Mouse (Mus musculus) liver, embryonic 11.5 days (tissue): Measurements from ENCODE around the gene Gemin7. TPM values are rescaled to one million over a fixed set of nuclear protein-coding genes. Genes with fewer than 3 reads are reported as not detected.

ENCODE experiments used
- polyA plus RNA-seq: library from polyadenylated mRNA; unstranded; fragments of >200 nt; fragmentation: Nextera tagmentation; extraction: Ambion mirVana; gene quantifications from 2 replicates; pipeline ENCODE4 v1.2.1, GENCODE M21; 2014

The Gemin7 gene
- polyA plus RNA-seq, 1 experiment from 2014 or later, result 142 TPM

Other genes starting within 250 kb of the Gemin7 start
- gene Ercc1, start 232.8 kb downstream of the Gemin7 start, polyA plus RNA-seq, result 46.4 and 46.8 TPM in 2 replicates
- 28.7 and 30.2 TPM in 2 replicates for gene Cd3eap, start 218.1 kb downstream of the Gemin7 start, polyA plus RNA-seq
- 3.9 and 4.2 TPM in 2 replicates for gene Ppp1r13l, start 217.8 kb downstream of the Gemin7 start, polyA plus RNA-seq
- gene Ercc2, start 195.6 kb downstream of the Gemin7 start, polyA plus RNA-seq, result 14.0 and 15.6 TPM in 2 replicates
- 0.71 and 0.99 TPM in 2 replicates for gene Klc3, start 173.5 kb downstream of the Gemin7 start, polyA plus RNA-seq
- 0.34 and 0.40 TPM in 2 replicates for gene Ckm, start 172.8 kb downstream of the Gemin7 start, polyA plus RNA-seq
- 6.7 and 7.7 TPM in 2 replicates for gene Mark4, start 118.8 kb downstream of the Gemin7 start, polyA plus RNA-seq
- gene Exoc3l2, start 114.3 kb downstream of the Gemin7 start, polyA plus RNA-seq, result 4.3 and 5.6 TPM in 2 replicates
- 2.0 and 2.1 TPM in 2 replicates for gene Bloc1s3, start 69.2 kb downstream of the Gemin7 start, polyA plus RNA-seq
- gene Trappc6a, start 69.2 kb downstream of the Gemin7 start, polyA plus RNA-seq, result 97.4 and 108 TPM in 2 replicates
- not detected in 2 replicates for gene Nkpd1, start 59.8 kb downstream of the Gemin7 start, polyA plus RNA-seq
- gene Ppp1r37, start 14.5 kb downstream of the Gemin7 start, polyA plus RNA-seq, result 2.9 and 3.1 TPM in 2 replicates
- 2.3 and 2.4 TPM in 2 replicates for gene Zfp296, start 308 bp downstream of the Gemin7 start, polyA plus RNA-seq
- 33.4 and 45.5 TPM in 2 replicates for gene Clasrp, start 26.9 kb upstream of the Gemin7 start, polyA plus RNA-seq
- gene Relb, start 51.8 kb upstream of the Gemin7 start, polyA plus RNA-seq, result 2.0 and 2.3 TPM in 2 replicates
- 89.9 and 94.9 TPM in 2 replicates for gene Clptm1, start 87.4 kb upstream of the Gemin7 start, polyA plus RNA-seq
- 235 and 244 TPM in 2 replicates for gene Apoc2, start 100.3 kb upstream of the Gemin7 start, polyA plus RNA-seq
- not detected in 2 replicates for gene Gm44805, start 103.8 kb upstream of the Gemin7 start, polyA plus RNA-seq
- 4.8 and 5.4 TPM in 2 replicates for gene Apoc4, start 103.9 kb upstream of the Gemin7 start, polyA plus RNA-seq
- gene Apoc1, start 115.1 kb upstream of the Gemin7 start, polyA plus RNA-seq, result 173 and 199 TPM in 2 replicates
- 1,439 and 1,470 TPM in 2 replicates for gene Apoe, start 121.6 kb upstream of the Gemin7 start, polyA plus RNA-seq
- gene Tomm40, start 137.8 kb upstream of the Gemin7 start, polyA plus RNA-seq, result 259 and 264 TPM in 2 replicates
- gene Nectin2, start 172.9 kb upstream of the Gemin7 start, polyA plus RNA-seq, result 55.9 and 58.4 TPM in 2 replicates
- gene Bcam, start 193.4 kb upstream of the Gemin7 start, polyA plus RNA-seq, result 17.5 and 21.8 TPM in 2 replicates
- 1.4 TPM in 2 replicates for gene Cblc, start 219.2 kb upstream of the Gemin7 start, polyA plus RNA-seq
- gene Bcl3, start 245.2 kb upstream of the Gemin7 start, polyA plus RNA-seq, result 5.4 and 7.0 TPM in 2 replicates